11 mouse cellular contexts compared by ENCODE assay signal in the genomic region with DNA sequence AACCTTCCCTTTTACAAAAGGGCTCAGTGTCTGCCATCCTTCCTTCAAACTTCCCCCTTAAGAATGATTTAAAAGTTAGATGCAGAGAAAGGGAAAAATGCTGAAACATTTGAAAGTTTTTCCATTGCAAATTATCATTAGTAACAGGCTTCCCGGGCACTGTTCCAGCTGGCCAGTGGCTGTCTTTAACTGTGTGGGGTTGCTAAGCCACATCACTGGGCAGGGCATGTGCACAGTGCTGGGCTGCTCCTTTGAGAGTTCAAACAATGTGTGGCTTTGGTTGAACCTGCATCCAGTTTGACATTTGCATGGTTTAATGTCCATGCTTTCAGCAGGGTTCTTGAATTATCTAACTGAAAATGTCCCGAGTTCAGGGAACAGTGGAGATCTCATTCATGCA.
DNase-seq lines count a peak whose midpoint lies in the region; ATAC-seq lines count a peak whose summit lies in the region.
"Had no signal": no experiment of that assay in that cellular context is flagged by ENCODE, and none has a peak within 500 bp of the region (broad histone marks: within the 10 kb centered on the region; RNA-seq: fewer than 3 reads in every experiment).

No protein-coding gene starts in this region.

- no peaks in the 10 kb centered on the region for H3K36me3 ChIP-seq in heart, embryonic 10.5 days
- H3K36me3 ChIP-seq in midbrain, embryonic 16.5 days (ENCODE audit: control insufficient read depth, insufficient read depth, low read length): no peaks in the 10 kb centered on the region
- H3K36me3 ChIP-seq in forebrain, embryonic 11.5 days (ENCODE audit: control insufficient read depth, insufficient read depth, low read length): no peaks in the 10 kb centered on the region
- H3K36me3 ChIP-seq: embryonic facial prominence, embryonic 12.5 days; liver, embryonic 15.5 days had no signal

- no peak overlapping the region for H3K4me2 ChIP-seq in midbrain, embryonic 16.5 days (ENCODE audit: low read length)
- no peak overlapping the region for H3K4me2 ChIP-seq in forebrain, embryonic 11.5 days (ENCODE audit: low read depth, low read length, severe bottlenecking)
- H3K4me2 ChIP-seq: embryonic facial prominence, embryonic 12.5 days; liver, embryonic 15.5 days had no signal

- WGBS in heart, embryonic 10.5 days: 70% methylated on average over 2 of the region's 2 CpGs
- WGBS in midbrain, embryonic 16.5 days: 35% methylated on average over 2 of the region's 2 CpGs
- 71% methylated on average over 2 of the region's 2 CpGs for WGBS in forebrain, embryonic 11.5 days

- no peaks in the 10 kb centered on the region for H3K27me3 ChIP-seq in heart, embryonic 10.5 days (ENCODE audit: insufficient read depth, poor library complexity, severe bottlenecking)
- no peaks in the 10 kb centered on the region for H3K27me3 ChIP-seq in midbrain, embryonic 16.5 days (ENCODE audit: control insufficient read depth, insufficient read depth, low read depth, low read length)
- no peaks in the 10 kb centered on the region for H3K27me3 ChIP-seq in forebrain, embryonic 11.5 days (ENCODE audit: control insufficient read depth, insufficient read depth, low read length)
- H3K27me3 ChIP-seq: CH12.LX; embryonic facial prominence, embryonic 12.5 days; liver, embryonic 15.5 days had no signal

- no peak overlapping the region for H3K9ac ChIP-seq in midbrain, embryonic 16.5 days (ENCODE audit: low read depth, low read length)
- no peak overlapping the region for H3K9ac ChIP-seq in forebrain, embryonic 11.5 days (ENCODE audit: low read length)
- H3K9ac ChIP-seq: embryonic facial prominence, embryonic 12.5 days; liver, embryonic 15.5 days had no signal

- no peaks in the 10 kb centered on the region for H3K4me1 ChIP-seq in heart, embryonic 10.5 days
- no peaks in the 10 kb centered on the region for H3K4me1 ChIP-seq in midbrain, embryonic 16.5 days (ENCODE audit: control insufficient read depth, insufficient read depth, low read length)
- H3K4me1 ChIP-seq in forebrain, embryonic 11.5 days (replicated peaks; ENCODE audit: control insufficient read depth, insufficient read depth, low read length): no peaks in the 10 kb centered on the region
- H3K4me1 ChIP-seq: liver, embryonic 15.5 days had no signal

- DNase-seq in heart, adult 11 months: peak; percentile 94
- DNase-seq in heart, embryonic 10.5 days (ENCODE audit: low spot score): no peak
- peak; percentile 13 for DNase-seq in ovary, adult 18-20 months (ENCODE audit: low spot score)
- no peak for DNase-seq in ovary, postnatal 10 days (ENCODE audit: low spot score)
- peak; percentile 24 for DNase-seq in heart, adult 8-10 months (ENCODE audit: low spot score)
- DNase-seq in left cerebral cortex, adult 9 months (ENCODE audit: low spot score in 2 of 2): no peak
- no peak for DNase-seq in forebrain, embryonic 11.5 days (ENCODE audit: low spot score)

- no peak overlapping the region for H3K27ac ChIP-seq in heart, embryonic 10.5 days
- no peak overlapping the region for H3K27ac ChIP-seq in midbrain, embryonic 16.5 days (ENCODE audit: low read length)
- no peak overlapping the region for H3K27ac ChIP-seq in forebrain, embryonic 11.5 days (ENCODE audit: low read depth, low read length)
- H3K27ac ChIP-seq: embryonic facial prominence, embryonic 12.5 days; liver, embryonic 15.5 days had no signal

- no peak overlapping the region for H3K4me3 ChIP-seq in heart, embryonic 10.5 days
- H3K4me3 ChIP-seq in midbrain, embryonic 16.5 days (ENCODE audit: low read depth, low read length): no peak overlapping the region
- H3K4me3 ChIP-seq in forebrain, embryonic 11.5 days (ENCODE audit: low read depth, low read length): no peak overlapping the region
- H3K4me3 ChIP-seq: embryonic facial prominence, embryonic 12.5 days; liver, embryonic 15.5 days had no signal

- ATAC-seq in midbrain, embryonic 16.5 days: peak; percentile 66; the same call in 1 of the 2 replicates
- no peak for ATAC-seq in forebrain, embryonic 11.5 days (replicated peaks; ENCODE audit: low FRiP score)

- H3K9me3 ChIP-seq in heart, embryonic 10.5 days: no peaks in the 10 kb centered on the region
- no peaks in the 10 kb centered on the region for H3K9me3 ChIP-seq in midbrain, embryonic 16.5 days (replicated peaks; ENCODE audit: control insufficient read depth, low read length, poor library complexity, severe bottlenecking)
- no peaks in the 10 kb centered on the region for H3K9me3 ChIP-seq in forebrain, embryonic 11.5 days (ENCODE audit: control insufficient read depth, low read length)
- H3K9me3 ChIP-seq: embryonic facial prominence, embryonic 12.5 days; liver, embryonic 15.5 days had no signal

Comparison
In these comparisons a context has a peak if more than half of its experiments do, and no peak if none do; other contexts are left out.
1. DNase-seq: peak in heart, adult 11 months (single experiment), ovary, adult 18-20 months (single experiment) and heart, adult 8-10 months (single experiment); none in heart, embryonic 10.5 days (single experiment), ovary, postnatal 10 days (single experiment), left cerebral cortex, adult 9 months (0 of 2) and forebrain, embryonic 11.5 days (single experiment).